Mouse (Mus musculus) heart, embryonic 13.5 days (tissue): ENCODE data around the gene Dnajb12. TPM values are rescaled to one million over a fixed set of nuclear protein-coding genes. Genes with fewer than 3 reads are reported as not detected.
A peak's percentile ranks its signal among the peaks of the same experiment; 100 is the strongest.

Source experiments
- ATAC-seq: fragments of 200-750 bp; cut with Nextera tagmentation; 2 replicates; pipeline ENCODE4 v1.8.0; 2017; ENCODE audit warnings: moderate TSS enrichment; ENCODE audit not compliant: insufficient number of reproducible peaks, low FRiP score, low TSS enrichment; ENCODE audit errors: extremely low read depth
- H3K27ac ChIP-seq: fragments of 300-500 bp; sonication (generic); replicated peaks from 2 replicates; pipeline ENCODE4 v1.5.1; 2015; ENCODE audit warnings: moderate library complexity, mild to moderate bottlenecking, inconsistent platforms
- H3K27me3 ChIP-seq: fragments of 300-500 bp; sonication (generic); replicated peaks from 2 replicates; pipeline ENCODE4 v1.6.1; 2015; ENCODE audit warnings: mild to moderate bottlenecking, inconsistent platforms
- H3K36me3 ChIP-seq: fragments of 300-500 bp; sonication (generic); 2 replicates; pipeline ENCODE4 v1.6.1; 2015; ENCODE audit warnings: mild to moderate bottlenecking, inconsistent platforms
- H3K4me1 ChIP-seq: fragments of 300-500 bp; sonication (generic); 2 replicates; pipeline ENCODE4 v1.6.1; 2015; ENCODE audit warnings: inconsistent platforms
- H3K4me2 ChIP-seq: fragments of 300-500 bp; sonication (generic); 2 replicates; pipeline ENCODE4 v1.6.1; 2015; ENCODE audit warnings: inconsistent platforms, mild to moderate bottlenecking, moderate library complexity
- H3K4me3 ChIP-seq: fragments of 300-500 bp; sonication (generic); 2 replicates; pipeline ENCODE4 v1.5.1; 2015; ENCODE audit warnings: moderate library complexity, mild to moderate bottlenecking, inconsistent platforms
- H3K9ac ChIP-seq: fragments of 300-500 bp; sonication (generic); 2 replicates; pipeline ENCODE4 v1.6.1; 2015; ENCODE audit warnings: inconsistent platforms, mild to moderate bottlenecking, moderate library complexity
- H3K9me3 ChIP-seq: fragments of 300-500 bp; sonication (generic); 2 replicates; pipeline ENCODE4 v1.6.1; 2016; ENCODE audit warnings: inconsistent platforms
- WGBS: fragments of 180-500 bp; shearing (Covaris S2); methylation state at CpG from one replicate; pipeline ENCODE4 v1.1.7; 2015; ENCODE audit warnings: mixed read lengths; 5-methylcytosine and 5-hydroxymethylcytosine counted together
- polyA plus RNA-seq: library from polyadenylated mRNA; unstranded; fragments of >200 nt; fragmentation: Nextera tagmentation; extraction: Ambion mirVana; gene quantifications from 2 replicates; pipeline ENCODE4 v1.2.1, GENCODE M21; 2015

The Dnajb12 gene
- polyA plus RNA-seq, 1 experiment from 2014 or later, result 22.9 TPM

DNA sequence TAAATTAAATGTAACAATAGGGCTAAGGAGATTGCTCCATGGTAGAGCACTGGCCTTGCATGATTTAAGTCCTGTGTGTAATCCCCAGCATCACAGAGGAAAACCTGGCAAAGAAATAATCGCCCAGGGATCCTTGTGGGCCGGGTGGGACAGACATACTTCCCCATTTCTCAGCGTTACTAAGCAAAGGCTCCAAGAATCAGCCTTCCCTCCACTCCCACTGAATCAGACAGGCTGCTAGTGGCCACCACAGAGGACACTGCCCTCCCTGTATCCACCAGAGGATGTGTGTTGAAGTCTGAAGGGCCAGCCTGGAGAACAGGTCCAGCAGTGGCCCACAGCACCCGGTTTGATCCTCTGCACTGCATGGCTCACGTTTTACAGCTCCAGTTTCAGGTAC, 8.1 kb downstream of the Dnajb12 start:
- no peak overlapping the region for H3K27ac ChIP-seq
- peaks cover 47% of the 10 kb centered on the region for H3K36me3 ChIP-seq
- no peak for ATAC-seq
- no peak overlapping the region for H3K4me2 ChIP-seq
- H3K4me3 ChIP-seq, result no peak overlapping the region
- 85% methylated on average over 5 of the region's 5 CpGs for WGBS
- peaks cover 14% of the 10 kb centered on the region for H3K4me1 ChIP-seq
- no peak overlapping the region for H3K9ac ChIP-seq
- no peaks in the 10 kb centered on the region for H3K9me3 ChIP-seq
- H3K27me3 ChIP-seq, result no peaks in the 10 kb centered on the region

DNA sequence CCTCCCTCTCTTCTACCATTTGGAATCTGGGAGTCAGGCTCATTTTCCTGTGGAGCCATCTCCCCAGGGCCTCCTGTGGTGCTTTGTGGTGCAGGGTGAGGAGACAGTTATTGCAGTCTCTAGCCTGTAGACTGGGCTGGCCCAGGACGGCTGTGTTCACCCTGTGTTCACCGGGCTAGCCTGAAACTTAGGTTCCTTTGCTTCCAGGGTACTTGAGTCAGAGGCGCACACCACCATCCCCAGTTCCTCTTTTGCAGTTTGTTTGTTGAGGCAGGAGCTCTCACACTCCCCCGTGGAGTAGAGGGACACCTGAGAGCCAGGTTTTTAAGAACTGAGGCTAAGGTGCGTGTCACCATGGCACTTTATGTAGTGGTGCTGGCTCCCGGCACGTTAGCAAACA, 10.0 kb downstream of the Dnajb12 start:
- peaks cover 57% of the 10 kb centered on the region for H3K36me3 ChIP-seq
- no peak overlapping the region for H3K27ac ChIP-seq
- no peaks in the 10 kb centered on the region for H3K9me3 ChIP-seq
- no peak for ATAC-seq
- H3K4me2 ChIP-seq, result no peak overlapping the region
- H3K27me3 ChIP-seq, result no peaks in the 10 kb centered on the region
- no peak overlapping the region for H3K4me3 ChIP-seq
- WGBS, result 84% methylated on average over 7 of the region's 7 CpGs
- H3K9ac ChIP-seq, result no peak overlapping the region
- H3K4me1 ChIP-seq, result peaks cover 11% of the 10 kb centered on the region

DNA sequence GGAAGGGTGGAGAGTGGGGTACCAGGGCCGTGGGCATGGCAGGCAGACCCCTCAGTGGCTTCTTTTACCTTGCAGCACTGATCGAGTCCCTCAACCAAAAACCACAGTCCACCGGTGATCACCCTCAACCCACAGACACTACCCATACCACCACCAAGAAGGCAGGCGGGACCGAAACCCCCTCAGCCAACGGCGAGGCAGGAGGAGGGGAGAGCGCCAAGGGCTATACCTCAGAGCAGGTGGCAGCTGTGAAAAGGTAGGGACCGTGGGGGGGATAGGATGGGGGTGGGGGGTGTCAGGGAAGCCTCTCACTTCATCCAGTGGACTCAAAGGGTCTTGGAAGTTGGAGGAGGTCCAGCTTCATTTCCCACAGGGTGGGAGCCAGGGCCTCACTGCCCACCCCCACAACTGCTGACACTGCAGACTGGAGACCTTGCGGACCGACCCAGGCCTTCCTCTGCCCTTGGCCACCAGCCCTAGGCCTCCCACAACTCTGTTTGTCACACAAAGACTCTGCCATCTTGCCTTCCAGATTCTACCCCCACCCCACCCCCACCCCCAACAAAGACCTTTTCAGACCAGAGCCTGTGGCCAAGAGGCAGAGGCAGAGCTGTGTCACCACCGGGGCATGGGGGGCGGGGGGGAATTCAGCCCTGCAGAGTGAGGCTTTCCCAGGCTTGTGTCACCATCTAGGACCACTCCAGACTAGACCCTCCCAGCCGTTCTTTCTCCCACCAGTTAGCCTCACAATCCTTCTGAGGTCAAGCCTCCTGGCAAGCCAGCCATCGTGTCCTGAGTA, 10.8 kb downstream of the Dnajb12 start:
- H3K4me2 ChIP-seq, result no peak overlapping the region
- no peak overlapping the region for H3K27ac ChIP-seq
- H3K4me1 ChIP-seq, result peaks cover 9% of the 10 kb centered on the region
- no peaks in the 10 kb centered on the region for H3K27me3 ChIP-seq
- H3K36me3 ChIP-seq, result peaks cover 58% of the 10 kb centered on the region
- H3K4me3 ChIP-seq, result no peak overlapping the region
- ATAC-seq, result no peak
- 82% methylated on average over 14 of the region's 15 CpGs for WGBS
- no peaks in the 10 kb centered on the region for H3K9me3 ChIP-seq
- H3K9ac ChIP-seq, result no peak overlapping the region

DNA sequence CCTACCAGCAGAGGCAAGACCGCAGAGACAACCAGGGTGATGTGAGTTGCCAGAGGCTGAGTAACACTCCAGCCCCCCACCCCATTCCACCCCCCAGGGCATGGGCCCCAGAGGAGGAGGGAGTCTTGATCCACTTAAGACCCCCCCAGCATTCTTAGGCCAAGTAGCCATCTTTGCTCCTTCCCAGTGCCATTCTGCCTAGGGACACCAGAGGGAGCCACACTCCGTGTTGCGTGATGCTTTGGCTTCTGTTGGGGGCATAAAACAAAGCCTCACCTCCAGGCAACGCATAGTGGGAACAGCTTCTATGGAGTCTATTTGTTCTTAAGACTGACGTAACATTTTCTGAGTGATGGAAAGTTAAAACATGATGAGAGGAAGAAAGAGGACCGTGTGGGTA, 13.6 kb downstream of the Dnajb12 start:
- H3K36me3 ChIP-seq, result peaks cover 80% of the 10 kb centered on the region
- H3K4me2 ChIP-seq, result no peak overlapping the region
- ATAC-seq, result no peak
- no peak overlapping the region for H3K27ac ChIP-seq
- no peaks in the 10 kb centered on the region for H3K9me3 ChIP-seq
- H3K27me3 ChIP-seq, result no peaks in the 10 kb centered on the region
- H3K4me3 ChIP-seq, result no peak overlapping the region
- H3K4me1 ChIP-seq, result peaks cover 21% of the 10 kb centered on the region
- H3K9ac ChIP-seq, result no peak overlapping the region
- 52% methylated on average over 6 of the region's 6 CpGs for WGBS

DNA sequence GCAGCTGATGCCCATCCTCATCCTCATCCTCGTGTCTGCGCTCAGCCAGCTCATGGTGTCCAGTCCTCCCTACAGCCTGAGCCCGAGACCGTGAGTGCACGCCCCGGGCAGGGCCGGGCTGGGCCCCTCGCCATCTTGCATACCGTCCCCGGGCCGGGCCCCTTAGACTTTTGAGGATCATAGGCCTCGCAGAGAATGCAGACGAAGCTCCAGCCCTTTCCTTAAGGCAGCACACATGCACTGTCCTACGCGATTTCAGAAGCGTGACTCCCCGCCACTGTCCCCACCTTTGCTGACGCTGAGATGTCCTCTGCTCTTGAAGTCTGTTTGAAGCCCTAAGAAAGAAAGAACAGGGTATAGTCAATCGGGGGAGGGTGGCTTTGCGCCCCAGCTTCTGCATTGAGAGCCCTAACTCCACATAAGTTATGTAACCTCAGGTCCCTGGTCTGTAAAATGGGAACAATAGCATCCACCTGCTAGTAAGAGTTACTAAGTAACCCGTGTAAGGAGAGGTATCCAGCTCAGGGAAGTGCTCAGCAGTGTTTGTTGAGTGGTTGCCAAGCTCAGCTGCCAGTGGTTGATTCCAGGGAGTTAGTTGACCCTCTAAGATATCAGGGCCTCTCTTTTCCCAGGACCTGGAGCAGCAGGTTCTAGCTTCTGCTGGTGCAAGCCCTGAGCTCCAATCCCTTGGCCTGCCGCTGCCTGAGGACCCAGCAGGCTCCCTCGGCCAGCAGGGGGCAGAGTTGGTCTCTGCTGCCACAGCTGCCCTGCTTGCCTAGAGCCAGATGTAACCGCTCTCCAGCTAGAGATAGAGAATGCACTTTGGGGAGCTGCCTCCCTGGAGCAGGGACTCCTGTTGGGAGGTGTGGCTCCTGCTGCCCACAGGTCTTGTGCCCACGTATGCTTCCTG, 15.2 kb downstream of the Dnajb12 start:
- Histone ChIP-seq H3K9ac (no peak overlapping the region), H3K4me1 (peaks cover 36% of the 10 kb centered on the region), H3K4me3 (no peak overlapping the region), H3K36me3 (peaks cover 89% of the 10 kb centered on the region), H3K4me2 (no peak overlapping the region), H3K27ac (no peak overlapping the region), H3K27me3 (no peaks in the 10 kb centered on the region), H3K9me3 (no peaks in the 10 kb centered on the region)
- ATAC-seq, result no peak
- WGBS, result 80% methylated on average over 25 of the region's 25 CpGs

DNA sequence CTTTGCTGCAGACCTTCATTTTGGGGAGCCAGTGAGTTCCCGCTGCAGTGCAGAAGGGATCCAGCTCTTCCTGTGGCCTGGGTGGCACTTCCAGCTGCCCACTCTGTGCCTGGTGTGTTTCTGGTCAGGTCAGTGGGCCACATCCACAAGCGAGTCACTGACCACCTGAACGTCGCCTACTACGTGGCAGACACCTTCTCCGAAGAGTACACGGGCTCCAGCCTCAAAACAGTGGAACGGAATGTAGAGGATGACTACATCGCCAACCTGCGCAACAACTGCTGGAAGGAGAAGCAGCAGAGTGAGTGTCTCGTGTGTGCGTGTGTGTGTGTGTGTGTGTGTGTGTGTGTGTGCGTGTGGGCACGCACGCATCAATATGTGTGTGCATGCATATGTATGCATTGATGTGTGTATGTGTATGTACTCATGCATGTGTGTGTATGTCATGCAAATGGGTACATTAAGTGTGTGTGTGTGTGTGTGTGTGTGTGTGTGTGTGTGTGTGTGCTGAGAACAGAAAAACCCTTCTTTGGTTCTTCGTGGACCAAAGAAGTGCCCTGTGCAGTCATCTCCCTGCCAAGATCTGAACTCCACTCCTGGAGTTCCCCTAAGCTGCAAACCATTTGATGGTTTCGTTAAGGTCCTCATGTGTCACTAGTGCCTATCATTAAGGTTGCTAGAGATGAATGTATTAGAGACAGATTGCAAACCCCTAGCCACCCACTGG, 16.3 kb downstream of the Dnajb12 start:
- WGBS, result 91% methylated on average over 17 of the region's 17 CpGs
- H3K9ac ChIP-seq, result no peak overlapping the region
- H3K4me3 ChIP-seq, result no peak overlapping the region
- peaks cover 47% of the 10 kb centered on the region for H3K4me1 ChIP-seq
- H3K9me3 ChIP-seq, result no peaks in the 10 kb centered on the region
- no peak for ATAC-seq
- peaks cover 80% of the 10 kb centered on the region for H3K36me3 ChIP-seq
- no peak overlapping the region for H3K4me2 ChIP-seq
- H3K27me3 ChIP-seq, result no peaks in the 10 kb centered on the region
- no peak overlapping the region for H3K27ac ChIP-seq

DNA sequence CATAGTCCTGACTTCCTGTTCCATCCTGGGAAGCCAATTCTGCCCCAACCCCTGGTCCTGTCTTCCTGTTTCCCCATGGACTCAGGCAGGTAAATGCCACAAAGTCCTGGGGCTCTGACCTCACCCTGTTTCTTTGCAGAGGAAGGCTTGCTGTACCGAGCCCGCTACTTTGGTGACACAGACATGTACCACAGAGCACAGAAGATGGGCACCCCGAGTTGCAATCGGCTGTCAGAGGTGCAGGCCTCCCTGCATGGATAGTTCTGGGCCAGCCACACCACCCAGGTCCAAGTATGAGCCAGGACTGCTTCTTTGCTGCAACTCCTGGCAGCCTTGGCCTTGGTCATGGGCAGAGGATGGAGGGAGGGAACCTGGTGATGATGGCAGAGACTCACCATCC, 16.9 kb downstream of the Dnajb12 start:
- 87% methylated on average over 4 of the region's 4 CpGs for WGBS
- Histone ChIP-seq H3K4me3 (no peak overlapping the region), H3K4me2 (no peak overlapping the region), H3K27me3 (no peaks in the 10 kb centered on the region), H3K9ac (no peak overlapping the region), H3K4me1 (peaks cover 53% of the 10 kb centered on the region), H3K27ac (no peak overlapping the region), H3K36me3 (peaks cover 75% of the 10 kb centered on the region), H3K9me3 (no peaks in the 10 kb centered on the region)
- no peak for ATAC-seq

DNA sequence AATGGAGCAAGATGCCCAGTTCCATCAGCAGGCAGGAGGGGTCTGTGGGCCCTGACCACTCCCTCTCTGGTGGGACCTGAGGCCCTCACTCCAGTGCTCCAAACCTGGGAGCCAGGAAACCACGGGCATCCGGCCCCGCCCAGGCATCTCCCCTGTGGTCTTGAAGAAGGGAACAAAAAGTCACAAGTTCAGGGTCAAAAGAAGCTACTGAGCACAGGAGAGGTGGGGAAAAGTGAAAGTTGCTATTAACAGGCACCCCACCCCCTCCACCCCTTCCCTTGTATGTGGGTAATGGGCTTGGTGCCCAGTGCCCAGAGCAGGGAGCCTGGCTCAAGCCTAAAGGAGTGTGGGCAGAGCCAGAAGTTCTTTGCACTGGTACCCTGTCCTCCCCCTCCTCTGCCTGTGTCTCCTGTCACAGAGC, 17.6 kb downstream of the Dnajb12 start:
- Histone ChIP-seq H3K36me3 (peaks cover 68% of the 10 kb centered on the region), H3K4me1 (peaks cover 60% of the 10 kb centered on the region), H3K27me3 (no peaks in the 10 kb centered on the region), H3K27ac (peak overlapping the region; percentile 22; the same call in 1 of the 2 replicates), H3K9me3 (no peaks in the 10 kb centered on the region), H3K9ac (no peak overlapping the region; the same call in 1 of the 2 replicates), H3K4me2 (no peak overlapping the region), H3K4me3 (no peak overlapping the region)
- WGBS, result 70% methylated on average over 3 of the region's 3 CpGs
- ATAC-seq, result no peak

DNA sequence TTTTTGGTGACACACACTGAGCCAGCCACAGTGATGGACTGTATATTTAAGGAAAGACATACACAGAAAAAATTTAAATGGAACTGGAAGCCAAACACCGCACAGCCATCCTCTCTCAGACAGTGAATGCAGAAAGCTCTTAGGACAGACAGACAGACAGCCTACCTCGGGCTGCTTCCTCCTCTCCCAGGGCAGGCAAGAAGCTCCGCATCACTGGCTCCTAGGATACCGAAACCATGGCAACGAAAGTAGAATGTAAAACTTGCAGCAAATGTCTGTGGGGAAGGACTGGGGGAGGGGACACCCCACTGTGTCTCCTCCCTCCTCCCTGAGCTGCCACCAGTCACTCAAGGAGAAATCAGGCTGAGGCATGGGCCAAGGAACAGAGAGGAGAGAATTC, 18.2 kb downstream of the Dnajb12 start:
- Histone ChIP-seq H3K9me3 (no peaks in the 10 kb centered on the region), H3K27ac (peak overlapping the region; percentile 22; the same call in 1 of the 2 replicates), H3K27me3 (no peaks in the 10 kb centered on the region), H3K4me2 (no peak overlapping the region), H3K36me3 (peaks cover 62% of the 10 kb centered on the region), H3K4me3 (no peak overlapping the region), H3K4me1 (peaks cover 66% of the 10 kb centered on the region), H3K9ac (no peak overlapping the region)
- 71% methylated on average over 5 of the region's 5 CpGs for WGBS
- no peak for ATAC-seq

DNA sequence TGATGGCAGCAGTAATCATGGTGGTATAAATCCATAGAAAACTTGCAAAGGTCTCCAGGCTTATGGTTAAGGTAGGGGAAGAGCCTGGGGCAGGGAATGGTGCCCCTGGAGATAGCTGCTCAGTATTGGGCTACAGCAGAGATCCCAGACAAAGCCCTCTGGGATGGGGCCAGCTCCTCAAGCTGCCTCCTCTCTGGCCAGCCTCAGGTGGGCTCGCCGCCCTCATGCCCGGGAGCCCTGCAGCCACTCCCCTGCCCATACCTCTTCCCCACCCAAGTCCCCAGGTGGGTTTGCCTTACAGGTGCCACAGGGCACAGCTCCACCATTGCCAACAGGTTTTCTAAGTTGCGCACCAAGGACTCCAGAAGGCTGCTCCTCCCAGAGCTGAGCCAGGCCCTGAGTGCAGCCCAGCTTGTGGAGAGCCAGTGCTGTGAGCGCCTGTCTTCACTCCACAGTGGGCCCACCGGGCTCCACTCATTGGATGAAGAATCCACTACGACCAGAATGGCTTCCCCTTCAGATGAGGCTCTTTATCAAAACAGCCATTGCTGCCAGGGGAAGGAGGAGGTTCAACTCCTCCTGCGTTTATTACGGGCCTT, 18.9 kb downstream of the Dnajb12 start:
- Histone ChIP-seq H3K9me3 (no peaks in the 10 kb centered on the region), H3K27me3 (no peaks in the 10 kb centered on the region), H3K4me2 (peak overlapping the region; percentile 63; the same call in 1 of the 2 replicates), H3K4me3 (no peak overlapping the region), H3K36me3 (peaks cover 54% of the 10 kb centered on the region), H3K27ac (peak overlapping the region; percentile 97), H3K4me1 (peaks cover 74% of the 10 kb centered on the region), H3K9ac (peak overlapping the region; percentile 80)
- ATAC-seq, result no peak
- WGBS, result 71% methylated on average over 9 of the region's 9 CpGs

DNA sequence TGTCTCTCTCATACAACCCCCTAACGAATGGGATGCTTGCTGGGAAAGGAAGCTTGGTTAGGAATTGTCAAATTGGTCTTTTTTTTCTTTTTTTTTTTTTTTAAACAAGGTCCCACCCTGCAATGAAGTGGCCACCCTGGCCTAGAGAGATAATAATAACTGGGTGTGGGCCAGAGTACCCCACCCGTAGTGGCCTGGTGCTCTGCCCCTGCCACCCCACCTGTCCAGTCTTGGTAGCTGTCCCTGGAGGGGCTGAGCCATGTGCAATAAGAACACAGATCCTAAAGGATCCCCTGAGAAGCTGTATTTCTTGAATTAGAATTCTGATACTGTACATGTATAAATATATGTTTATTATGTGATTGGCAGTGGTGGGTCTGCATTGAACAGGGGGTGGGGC, 19.6 kb downstream of the Dnajb12 start:
- no peak for ATAC-seq
- Histone ChIP-seq H3K36me3 (peaks cover 47% of the 10 kb centered on the region), H3K4me3 (0 out of 2 replicates have a peak overlapping the region, but pooled peaks have one; percentile 27), H3K4me1 (peaks cover 80% of the 10 kb centered on the region), H3K9ac (peak overlapping the region; percentile 80), H3K27ac (peak overlapping the region; percentile 97), H3K27me3 (no peaks in the 10 kb centered on the region), H3K9me3 (no peaks in the 10 kb centered on the region), H3K4me2 (peak overlapping the region; percentile 63)
- WGBS, result 42% methylated on average over 2 of the region's 2 CpGs
